Mouse (Mus musculus) left cerebral cortex, postnatal 25 days (tissue): Measurements from ENCODE around the gene Nfat5. TPM values are rescaled to one million over a fixed set of nuclear protein-coding genes. Genes with fewer than 3 reads are reported as not detected.

Experiments
- total RNA-seq, 2 experiments: library from RNA; stranded (reverse); gene quantifications; 2 replicates each; pipeline ENCODE4 v1.2.3; 2021

Gene Nfat5
- total RNA-seq, 2 experiments from 2014 or later = 54.4 to 56.2 TPM

Other genes starting within 250 kb of the Nfat5 start
- gene Pdf, start 244.9 kb upstream of the Nfat5 start, total RNA-seq = 10 to 100 TPM; 25.1 to 26.8 TPM
- 10 to 100 TPM; 25.8 to 27.2 TPM for gene Cog8, start 236.8 kb upstream of the Nfat5 start, total RNA-seq
- gene Nip7, start 236.6 kb upstream of the Nfat5 start, total RNA-seq = 10 to 100 TPM; 43.0 to 46.6 TPM
- gene Tmed6, start 227.8 kb upstream of the Nfat5 start, total RNA-seq = not detected
- gene Terf2, start 196.9 kb upstream of the Nfat5 start, total RNA-seq = 10 to 100 TPM; 33.8 to 35.0 TPM
- gene Cyb5b, start 142.8 kb upstream of the Nfat5 start, total RNA-seq = 10 to 100 TPM; 87.1 to 89.4 TPM
- gene Nqo1, start 109.7 kb downstream of the Nfat5 start, total RNA-seq = 1 to 10 TPM; 4.1 to 4.3 TPM
- gene Nob1, start 131.6 kb downstream of the Nfat5 start, total RNA-seq = 10 to 100 TPM; 34.2 to 36.8 TPM
- gene Wwp2, start 142.9 kb downstream of the Nfat5 start, total RNA-seq = 10 to 100 TPM; 32.7 to 42.0 TPM